Mouse (Mus musculus): ENCODE measurements around the gene Hyou1. TPM values are rescaled to one million over a fixed set of nuclear protein-coding genes. Genes with fewer than 3 reads are reported as not detected.
"Not testable (repeated sequence)": the region's sequence is repeated elsewhere in the genome, so short reads cannot be mapped to it uniquely, and the experiment has no call there.

The Hyou1 gene
- polyA plus RNA-seq, 1 experiment from 2014 or later: 16.0 TPM

GRCm38 (mm10) chr9:44408693-44409092 is 29.4 kb downstream of the Hyou1 start:
- peak overlapping the region; percentile 94 for H3K4me3 ChIP-seq
- H3K9ac ChIP-seq: peak overlapping the region; percentile 95
- H3K4me1 ChIP-seq: peaks cover 30% of the 10 kb centered on the region
- 71% methylated on average over 9 of the region's 9 CpGs for WGBS
- H3K27ac ChIP-seq (replicated peaks); H3K9me3 ChIP-seq; ATAC-seq (ENCODE audit: extremely low read depth, insufficient number of reproducible peaks, low FRiP score, low TSS enrichment); H3K27me3 ChIP-seq (replicated peaks): not testable (repeated sequence)
- peak overlapping the region; percentile 88 for H3K4me2 ChIP-seq
- H3K36me3 ChIP-seq: peaks cover 73% of the 10 kb centered on the region

- no peaks in the 10 kb centered on the region for H3K27me3 ChIP-seq (replicated peaks)
- no peak overlapping the region for H3K9ac ChIP-seq
- ATAC-seq (ENCODE audit: extremely low read depth, insufficient number of reproducible peaks, low FRiP score, low TSS enrichment): no peak
- no peak overlapping the region for H3K4me3 ChIP-seq
- H3K36me3 ChIP-seq: peaks cover 70% of the 10 kb centered on the region
- 83% methylated on average over 2 of the region's 2 CpGs for WGBS
- H3K9me3 ChIP-seq: no peaks in the 10 kb centered on the region
- H3K4me2 ChIP-seq: no peak overlapping the region
- H3K4me1 ChIP-seq: peaks cover 24% of the 10 kb centered on the region
- H3K27ac ChIP-seq (replicated peaks): no peak overlapping the region
Measured at GRCm38 (mm10) chr9:44410647-44411336, 31.5 kb downstream of the Hyou1 start.

GRCm38 (mm10) chr9:44411601-44412130 is 32.4 kb downstream of the Hyou1 start:
- peaks cover 76% of the 10 kb centered on the region for H3K36me3 ChIP-seq
- no peak overlapping the region for H3K4me2 ChIP-seq
- no peak overlapping the region for H3K9ac ChIP-seq
- no peak overlapping the region for H3K27ac ChIP-seq (replicated peaks)
- ATAC-seq (ENCODE audit: extremely low read depth, insufficient number of reproducible peaks, low FRiP score, low TSS enrichment): no peak
- 77% methylated on average over 1 of the region's 1 CpGs for WGBS
- no peak overlapping the region for H3K4me3 ChIP-seq
- no peaks in the 10 kb centered on the region for H3K27me3 ChIP-seq (replicated peaks)
- no peaks in the 10 kb centered on the region for H3K9me3 ChIP-seq
- H3K4me1 ChIP-seq: peaks cover 20% of the 10 kb centered on the region

GRCm38 (mm10) chr9:44412306-44412705 is 33.0 kb downstream of the Hyou1 start:
- ATAC-seq (ENCODE audit: extremely low read depth, insufficient number of reproducible peaks, low FRiP score, low TSS enrichment): no peak
- H3K27me3 ChIP-seq (replicated peaks): no peaks in the 10 kb centered on the region
- WGBS: 71% methylated on average over 4 of the region's 4 CpGs
- no peak overlapping the region for H3K27ac ChIP-seq (replicated peaks)
- no peak overlapping the region for H3K4me3 ChIP-seq
- no peaks in the 10 kb centered on the region for H3K9me3 ChIP-seq
- peaks cover 76% of the 10 kb centered on the region for H3K36me3 ChIP-seq
- H3K9ac ChIP-seq: no peak overlapping the region
- peaks cover 24% of the 10 kb centered on the region for H3K4me1 ChIP-seq
- no peak overlapping the region for H3K4me2 ChIP-seq

GRCm38 (mm10) chr9:44412781-44413180 is 33.5 kb downstream of the Hyou1 start:
- 71% methylated on average over 2 of the region's 2 CpGs for WGBS
- H3K27me3 ChIP-seq (replicated peaks): no peaks in the 10 kb centered on the region
- ATAC-seq (ENCODE audit: extremely low read depth, insufficient number of reproducible peaks, low FRiP score, low TSS enrichment): no peak

GRCm38 (mm10) chr9:44417156-44417891 is 38.0 kb downstream of the Hyou1 start:
- H3K4me2 ChIP-seq: peak overlapping the region; percentile 97
- peak overlapping the region; percentile 70 for H3K27ac ChIP-seq (replicated peaks)
- H3K4me3 ChIP-seq: peak overlapping the region; percentile 94
- H3K4me1 ChIP-seq: peaks cover 14% of the 10 kb centered on the region
- peak overlapping the region; percentile 95 for H3K9ac ChIP-seq
- peak; percentile 51 for ATAC-seq (ENCODE audit: extremely low read depth, insufficient number of reproducible peaks, low FRiP score, low TSS enrichment)
- peaks cover 40% of the 10 kb centered on the region for H3K36me3 ChIP-seq
- no peaks in the 10 kb centered on the region for H3K9me3 ChIP-seq
- WGBS: 6% methylated on average over 26 of the region's 26 CpGs
- no peaks in the 10 kb centered on the region for H3K27me3 ChIP-seq (replicated peaks)

More at GRCm38 (mm10) chr9:44412781-44413180, 33.5 kb downstream of the Hyou1 start:
- Histone ChIP-seq H3K4me1 (peaks cover 26% of the 10 kb centered on the region), H3K4me3 (no peak overlapping the region), H3K4me2 (no peak overlapping the region), H3K9ac (no peak overlapping the region), H3K36me3 (peaks cover 76% of the 10 kb centered on the region), H3K27ac (replicated peaks) (no peak overlapping the region), H3K9me3 (no peaks in the 10 kb centered on the region)

- Histone ChIP-seq H3K36me3 (peaks cover 34% of the 10 kb centered on the region), H3K4me1 (peaks cover 14% of the 10 kb centered on the region), H3K9me3 (no peaks in the 10 kb centered on the region), H3K4me3 (peak overlapping the region; percentile 94), H3K27ac (replicated peaks) (peak overlapping the region; percentile 70), H3K9ac (peak overlapping the region; percentile 95), H3K27me3 (replicated peaks) (no peaks in the 10 kb centered on the region), H3K4me2 (peak overlapping the region; percentile 97)
- WGBS: under 1% methylated on average over 38 of the region's 38 CpGs
- peak; percentile 90 for ATAC-seq (ENCODE audit: extremely low read depth, insufficient number of reproducible peaks, low FRiP score, low TSS enrichment)
Measured at GRCm38 (mm10) chr9:44417892-44418363, 38.6 kb downstream of the Hyou1 start.

- Histone ChIP-seq H3K36me3 (peaks cover 25% of the 10 kb centered on the region), H3K4me1 (peaks cover 14% of the 10 kb centered on the region), H3K27me3 (replicated peaks) (no peaks in the 10 kb centered on the region), H3K4me3 (peak within 1 kb of the TSS; percentile 94), H3K27ac (replicated peaks) (peak within 1 kb of the TSS; percentile 70), H3K9ac (peak within 1 kb of the TSS; percentile 95), H3K4me2 (peak within 1 kb of the TSS; percentile 97), H3K9me3 (no peaks in the 10 kb centered on the region)
- 74% methylated on average over 14 of the region's 14 CpGs for WGBS
- ATAC-seq (ENCODE audit: extremely low read depth, insufficient number of reproducible peaks, low FRiP score, low TSS enrichment): no peak
Measured at GRCm38 (mm10) chr9:44418519-44419385, 39.5 kb downstream of the Hyou1 start, which contains the start of gene Ccdc84. Gene Ccdc84, minus strand, starts transcription at chr9:44418569.

GRCm38 (mm10) chr9:44419730-44420129 is 40.4 kb downstream of the Hyou1 start:
- Histone ChIP-seq H3K36me3 (peaks cover 16% of the 10 kb centered on the region), H3K4me1 (peaks cover 14% of the 10 kb centered on the region)
- WGBS: 88% methylated on average over 9 of the region's 9 CpGs
- H3K27me3 ChIP-seq (replicated peaks); H3K4me2 ChIP-seq; H3K9ac ChIP-seq; H3K9me3 ChIP-seq; ATAC-seq (ENCODE audit: extremely low read depth, insufficient number of reproducible peaks, low FRiP score, low TSS enrichment); H3K4me3 ChIP-seq; H3K27ac ChIP-seq (replicated peaks): not testable (repeated sequence)

- Histone ChIP-seq H3K9ac (no peak overlapping the region), H3K36me3 (peaks cover 12% of the 10 kb centered on the region), H3K27me3 (replicated peaks) (no peaks in the 10 kb centered on the region), H3K27ac (replicated peaks) (no peak overlapping the region), H3K4me1 (peaks cover 14% of the 10 kb centered on the region), H3K4me3 (no peak overlapping the region), H3K4me2 (no peak overlapping the region), H3K9me3 (no peaks in the 10 kb centered on the region)
- WGBS: 58% methylated on average over 5 of the region's 5 CpGs
- no peak for ATAC-seq (ENCODE audit: extremely low read depth, insufficient number of reproducible peaks, low FRiP score, low TSS enrichment)
Measured at GRCm38 (mm10) chr9:44420280-44420898, 41.1 kb downstream of the Hyou1 start.

All from heart, embryonic 13.5 days (tissue).